Mouse (Mus musculus): ENCODE data around the gene Gid8. TPM values are rescaled to one million over a fixed set of nuclear protein-coding genes. Genes with fewer than 3 reads are reported as not detected.

The Gid8 gene
- polyA plus RNA-seq, 1 experiment from 2014 or later: 53.3 TPM

DNA sequence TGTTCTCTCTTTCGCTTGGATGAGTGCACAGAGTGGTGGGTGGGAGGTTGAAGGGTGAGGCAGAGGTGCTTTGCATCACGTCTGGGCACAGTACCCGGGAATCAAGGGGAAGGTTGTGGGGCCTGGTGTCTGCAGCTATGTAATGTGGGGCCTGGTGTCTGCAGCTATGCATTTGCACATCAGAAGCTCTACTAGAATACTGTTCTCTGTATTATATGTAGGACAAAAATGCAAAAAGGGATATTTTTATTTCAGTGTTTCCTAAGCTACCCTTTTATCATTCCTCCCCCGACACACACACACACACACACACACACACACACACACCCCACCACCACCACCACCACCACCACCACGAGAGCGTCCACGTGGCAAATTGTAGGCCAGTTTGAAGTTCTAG, 25.3 kb downstream of the Gid8 start:
- 90% methylated on average over 7 of the region's 7 CpGs for WGBS
- H3K4me3 ChIP-seq (ENCODE audit: low read depth, low read length): no peak overlapping the region
- H3K9me3 ChIP-seq (ENCODE audit: control insufficient read depth, low read length): no peaks in the 10 kb centered on the region
- H3K9ac ChIP-seq (replicated peaks; ENCODE audit: low read depth, low read length): no peak overlapping the region
- no peak for ATAC-seq (ENCODE audit: low read depth)
- H3K27me3 ChIP-seq (ENCODE audit: control insufficient read depth, insufficient read depth, low read length): no peaks in the 10 kb centered on the region
- no peak overlapping the region for H3K27ac ChIP-seq (ENCODE audit: low read depth, low read length)
- H3K4me1 ChIP-seq (ENCODE audit: control insufficient read depth, insufficient read depth, low read length): no peaks in the 10 kb centered on the region
- no peaks in the 10 kb centered on the region for H3K36me3 ChIP-seq (ENCODE audit: control insufficient read depth, insufficient read depth, low read length)
- H3K4me2 ChIP-seq (ENCODE audit: low read depth, low read length): no peak overlapping the region

DNA sequence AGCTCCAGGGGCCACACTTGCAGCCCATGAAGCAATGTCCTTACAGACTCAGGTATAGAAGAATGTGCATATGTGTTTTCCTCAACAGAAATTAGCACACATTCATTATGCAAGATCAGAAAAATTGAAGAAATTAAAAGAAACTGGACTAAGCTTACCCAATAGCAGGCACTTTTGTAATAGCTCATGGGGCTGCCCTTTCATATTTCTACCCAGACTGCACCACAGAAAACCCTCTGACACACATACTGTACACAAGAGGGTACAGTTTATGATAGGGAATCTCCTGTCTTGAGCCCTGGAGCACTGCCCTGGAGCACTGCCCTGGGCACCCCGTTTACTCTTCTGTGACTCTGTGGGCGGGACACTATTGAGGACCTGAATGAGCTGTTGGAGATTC, 28.1 kb downstream of the Gid8 start:
- no peaks in the 10 kb centered on the region for H3K4me1 ChIP-seq (ENCODE audit: control insufficient read depth, insufficient read depth, low read length)
- WGBS: 78% methylated on average over 2 of the region's 2 CpGs
- H3K9ac ChIP-seq (replicated peaks; ENCODE audit: low read depth, low read length): no peak overlapping the region
- H3K4me3 ChIP-seq (ENCODE audit: low read depth, low read length): no peak overlapping the region
- no peaks in the 10 kb centered on the region for H3K36me3 ChIP-seq (ENCODE audit: control insufficient read depth, insufficient read depth, low read length)
- no peaks in the 10 kb centered on the region for H3K9me3 ChIP-seq (ENCODE audit: control insufficient read depth, low read length)
- no peaks in the 10 kb centered on the region for H3K27me3 ChIP-seq (ENCODE audit: control insufficient read depth, insufficient read depth, low read length)
- no peak overlapping the region for H3K27ac ChIP-seq (ENCODE audit: low read depth, low read length)
- H3K4me2 ChIP-seq (ENCODE audit: low read depth, low read length): no peak overlapping the region
- no peak for ATAC-seq (ENCODE audit: low read depth)

DNA sequence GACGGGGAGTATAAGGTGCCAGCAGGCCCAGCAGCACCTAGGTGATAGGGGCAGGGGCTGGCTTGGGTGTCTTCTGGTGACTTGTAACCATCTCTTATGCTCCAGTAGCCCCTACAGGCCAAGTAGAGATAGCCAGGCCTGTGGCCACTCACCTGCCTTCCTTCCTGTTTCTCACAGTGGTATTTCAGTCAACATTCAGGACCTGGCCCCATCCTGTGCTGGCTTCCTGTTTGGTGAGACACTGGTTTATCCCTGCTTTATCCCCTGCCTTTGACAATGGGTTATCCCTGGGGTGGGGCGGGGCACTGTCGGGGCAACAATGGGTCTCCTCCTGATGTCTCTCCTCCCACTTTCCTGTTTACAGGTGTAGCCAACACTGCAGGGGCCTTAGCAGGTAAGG, 30.4 kb downstream of the Gid8 start:
- Histone ChIP-seq H3K4me2 (ENCODE audit: low read depth, low read length) (no peak overlapping the region), H3K9ac (replicated peaks; ENCODE audit: low read depth, low read length) (no peak overlapping the region), H3K4me3 (ENCODE audit: low read depth, low read length) (no peak overlapping the region), H3K27ac (ENCODE audit: low read depth, low read length) (no peak overlapping the region), H3K4me1 (ENCODE audit: control insufficient read depth, insufficient read depth, low read length) (no peaks in the 10 kb centered on the region), H3K36me3 (ENCODE audit: control insufficient read depth, insufficient read depth, low read length) (no peaks in the 10 kb centered on the region), H3K27me3 (ENCODE audit: control insufficient read depth, insufficient read depth, low read length) (no peaks in the 10 kb centered on the region), H3K9me3 (ENCODE audit: control insufficient read depth, low read length) (no peaks in the 10 kb centered on the region)
- ATAC-seq (ENCODE audit: low read depth): no peak
- 32% methylated on average over 3 of the region's 3 CpGs for WGBS

DNA sequence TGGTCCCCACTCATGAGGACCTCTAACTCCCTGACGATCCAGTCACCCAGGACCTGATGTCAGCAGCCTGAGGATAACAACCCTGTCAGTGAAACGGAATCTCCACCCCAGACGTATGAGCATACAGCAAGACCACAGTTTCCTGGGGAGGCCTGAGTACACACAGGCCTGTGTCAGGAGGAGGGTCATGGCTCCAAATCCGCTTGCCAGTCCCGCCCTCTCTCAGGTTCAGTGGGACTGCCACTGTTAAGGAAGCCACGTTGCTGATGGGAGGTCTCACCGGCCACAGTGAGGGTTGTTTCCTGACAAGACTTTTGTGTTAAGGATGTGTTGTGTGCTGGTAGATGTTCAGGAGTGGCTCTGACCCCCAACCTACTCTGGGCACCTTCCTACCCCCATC, 31.5 kb downstream of the Gid8 start:
- H3K27me3 ChIP-seq (ENCODE audit: control insufficient read depth, insufficient read depth, low read length): no peaks in the 10 kb centered on the region
- H3K4me1 ChIP-seq (ENCODE audit: control insufficient read depth, insufficient read depth, low read length): no peaks in the 10 kb centered on the region
- no peak overlapping the region for H3K27ac ChIP-seq (ENCODE audit: low read depth, low read length)
- H3K9me3 ChIP-seq (ENCODE audit: control insufficient read depth, low read length): no peaks in the 10 kb centered on the region
- H3K9ac ChIP-seq (replicated peaks; ENCODE audit: low read depth, low read length): no peak overlapping the region
- WGBS: 84% methylated on average over 7 of the region's 7 CpGs
- H3K4me3 ChIP-seq (ENCODE audit: low read depth, low read length): no peak overlapping the region
- ATAC-seq (ENCODE audit: low read depth): no peak
- H3K4me2 ChIP-seq (ENCODE audit: low read depth, low read length): no peak overlapping the region
- no peaks in the 10 kb centered on the region for H3K36me3 ChIP-seq (ENCODE audit: control insufficient read depth, insufficient read depth, low read length)

DNA sequence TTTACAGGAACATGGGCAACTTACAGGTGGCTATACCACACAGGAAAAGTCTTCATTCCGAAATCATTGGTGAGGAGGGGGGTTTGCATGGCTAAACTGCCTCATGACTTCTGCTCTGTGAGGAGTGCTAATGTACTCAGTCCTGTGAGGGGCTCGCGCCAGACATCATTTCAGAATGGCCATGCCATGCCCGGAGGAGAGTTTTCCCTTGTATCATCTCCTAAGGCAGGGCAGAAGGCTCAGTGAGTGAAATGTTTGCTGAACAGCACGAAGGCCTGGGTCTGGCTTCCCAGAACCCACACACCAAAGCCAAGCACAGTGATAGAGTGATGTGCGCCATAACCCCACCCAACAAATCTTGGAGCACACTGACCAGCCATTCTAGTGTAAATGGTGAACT, 32.9 kb downstream of the Gid8 start:
- H3K4me3 ChIP-seq (ENCODE audit: low read depth, low read length): no peak overlapping the region
- WGBS: 87% methylated on average over 6 of the region's 6 CpGs
- H3K27ac ChIP-seq (ENCODE audit: low read depth, low read length): no peak overlapping the region
- H3K4me1 ChIP-seq (ENCODE audit: control insufficient read depth, insufficient read depth, low read length): no peaks in the 10 kb centered on the region
- H3K27me3 ChIP-seq (ENCODE audit: control insufficient read depth, insufficient read depth, low read length): no peaks in the 10 kb centered on the region
- H3K9me3 ChIP-seq (ENCODE audit: control insufficient read depth, low read length): no peaks in the 10 kb centered on the region
- no peak for ATAC-seq (ENCODE audit: low read depth)
- H3K36me3 ChIP-seq (ENCODE audit: control insufficient read depth, insufficient read depth, low read length): no peaks in the 10 kb centered on the region
- H3K4me2 ChIP-seq (ENCODE audit: low read depth, low read length): no peak overlapping the region
- H3K9ac ChIP-seq (replicated peaks; ENCODE audit: low read depth, low read length): no peak overlapping the region

DNA sequence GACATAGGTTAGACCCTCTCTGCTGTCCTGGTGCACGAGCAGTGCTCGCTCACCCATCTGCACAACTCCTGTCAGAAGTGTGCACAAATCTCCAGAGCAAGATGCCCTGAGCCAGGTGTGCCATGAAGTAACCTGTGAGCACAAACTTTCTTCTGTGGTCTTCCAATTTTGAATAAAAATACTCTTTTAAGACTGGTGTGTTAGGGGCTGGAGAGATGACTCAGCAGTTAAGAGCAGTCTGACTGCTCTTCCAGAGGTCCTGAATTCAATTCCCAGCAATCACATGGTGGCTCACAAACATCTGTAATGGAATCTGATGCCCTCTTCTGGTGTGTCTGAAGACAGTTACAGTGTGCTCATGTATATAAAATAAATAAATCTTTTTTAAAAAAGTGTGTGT, 33.4 kb downstream of the Gid8 start:
- H3K27ac ChIP-seq (ENCODE audit: low read depth, low read length): no peak overlapping the region
- no peaks in the 10 kb centered on the region for H3K9me3 ChIP-seq (ENCODE audit: control insufficient read depth, low read length)
- no peak for ATAC-seq (ENCODE audit: low read depth)
- H3K36me3 ChIP-seq (ENCODE audit: control insufficient read depth, insufficient read depth, low read length): no peaks in the 10 kb centered on the region
- H3K4me3 ChIP-seq (ENCODE audit: low read depth, low read length): no peak overlapping the region
- no peak overlapping the region for H3K4me2 ChIP-seq (ENCODE audit: low read depth, low read length)
- H3K27me3 ChIP-seq (ENCODE audit: control insufficient read depth, insufficient read depth, low read length): no peaks in the 10 kb centered on the region
- WGBS: 87% methylated on average over 2 of the region's 2 CpGs
- no peak overlapping the region for H3K9ac ChIP-seq (replicated peaks; ENCODE audit: low read depth, low read length)
- H3K4me1 ChIP-seq (ENCODE audit: control insufficient read depth, insufficient read depth, low read length): no peaks in the 10 kb centered on the region

DNA sequence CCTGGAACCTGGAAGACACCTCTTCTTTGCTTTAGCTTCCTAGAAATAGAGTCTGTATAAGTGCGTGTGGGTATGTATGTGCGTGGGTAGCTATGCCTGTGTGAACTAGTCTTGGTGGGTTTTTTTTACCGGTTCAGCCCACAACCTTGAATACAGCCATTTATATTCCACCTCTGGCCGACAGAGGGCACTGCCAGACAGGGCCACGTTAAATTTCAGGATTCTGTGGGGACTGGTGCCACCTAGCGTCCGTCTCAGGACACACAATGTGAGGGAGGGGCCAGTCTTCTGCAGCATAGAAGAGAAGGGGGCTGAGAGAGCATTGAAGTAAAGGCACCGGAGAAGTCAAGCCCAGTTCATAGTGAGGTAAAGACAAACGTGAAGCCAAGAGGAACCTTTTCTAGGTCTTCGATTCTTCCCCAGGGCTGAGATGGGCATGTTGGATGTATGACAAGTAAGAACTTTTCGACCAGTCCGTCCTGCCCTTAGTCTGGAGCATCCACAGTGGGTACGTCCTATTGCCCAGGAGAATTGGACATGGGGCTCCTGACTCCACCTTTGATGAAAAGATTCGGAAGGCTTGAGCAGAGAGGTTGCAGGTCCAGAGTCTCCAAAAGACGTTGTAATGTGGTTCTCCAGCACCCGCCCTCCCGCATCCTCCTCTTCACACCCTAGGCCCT, 35.5 kb downstream of the Gid8 start:
- peak; percentile 63 for ATAC-seq (ENCODE audit: low read depth)
- Histone ChIP-seq H3K27ac (ENCODE audit: low read depth, low read length) (no peak overlapping the region), H3K4me2 (ENCODE audit: low read depth, low read length) (no peak overlapping the region), H3K4me3 (ENCODE audit: low read depth, low read length) (no peak overlapping the region), H3K4me1 (ENCODE audit: control insufficient read depth, insufficient read depth, low read length) (no peaks in the 10 kb centered on the region), H3K9ac (replicated peaks; ENCODE audit: low read depth, low read length) (no peak overlapping the region), H3K27me3 (ENCODE audit: control insufficient read depth, insufficient read depth, low read length) (no peaks in the 10 kb centered on the region), H3K9me3 (ENCODE audit: control insufficient read depth, low read length) (no peaks in the 10 kb centered on the region), H3K36me3 (ENCODE audit: control insufficient read depth, insufficient read depth, low read length) (no peaks in the 10 kb centered on the region)
- 36% methylated on average over 17 of the region's 17 CpGs for WGBS

DNA sequence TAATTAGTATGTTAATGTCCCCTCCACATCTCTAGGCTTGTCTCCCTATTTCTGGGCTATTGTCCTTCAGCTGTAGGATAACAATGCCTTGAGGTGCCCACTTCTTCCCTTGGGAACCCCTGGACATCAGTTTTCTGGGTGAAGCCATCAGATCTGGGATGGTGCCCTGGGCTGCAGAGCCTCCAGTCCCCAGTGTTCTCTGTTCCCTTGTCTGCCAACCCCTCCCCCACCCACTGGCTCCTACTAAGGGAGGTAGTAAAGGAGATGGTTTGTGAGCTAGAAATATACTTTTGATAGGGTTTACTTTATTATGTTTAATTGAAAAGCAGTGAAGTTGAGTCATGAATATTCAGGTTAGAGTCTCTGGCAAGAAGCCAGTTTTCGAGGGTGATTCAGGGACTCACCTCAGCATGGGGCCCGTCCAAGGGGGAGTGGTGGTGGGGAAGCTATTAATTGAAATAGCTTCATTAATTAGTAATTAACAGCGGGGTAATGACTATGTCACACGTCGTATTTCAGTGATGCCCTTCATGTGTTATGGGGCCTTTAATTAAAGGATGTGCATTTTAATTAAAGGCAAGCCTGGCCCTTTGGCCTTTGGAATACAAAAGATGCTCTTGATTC, 36.8 kb downstream of the Gid8 start:
- H3K36me3 ChIP-seq (ENCODE audit: control insufficient read depth, insufficient read depth, low read length): no peaks in the 10 kb centered on the region

DNA sequence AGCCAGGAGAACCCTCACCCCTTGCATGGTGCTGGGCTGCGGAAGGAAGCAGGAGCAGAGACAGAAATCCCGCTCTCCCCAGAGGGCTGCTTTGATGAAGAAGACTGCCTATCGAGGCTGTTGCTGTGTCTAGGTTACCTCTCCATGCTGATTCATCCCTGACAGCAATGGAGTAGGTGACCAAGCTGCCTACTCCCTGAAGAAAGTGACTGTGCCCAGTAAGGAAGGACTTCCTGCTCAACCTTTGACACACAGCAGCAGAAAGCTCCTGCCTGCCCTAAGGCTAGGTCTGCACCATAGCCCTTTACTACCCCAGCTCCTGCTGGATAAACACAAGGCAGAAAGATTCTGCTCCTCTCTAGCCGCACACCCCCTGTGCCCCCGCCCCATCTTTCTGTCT, 39.0 kb downstream of the Gid8 start:
- Histone ChIP-seq H3K27me3 (ENCODE audit: control insufficient read depth, insufficient read depth, low read length) (no peaks in the 10 kb centered on the region), H3K9me3 (ENCODE audit: control insufficient read depth, low read length) (no peaks in the 10 kb centered on the region), H3K4me3 (ENCODE audit: low read depth, low read length) (no peak overlapping the region), H3K4me1 (ENCODE audit: control insufficient read depth, insufficient read depth, low read length) (no peaks in the 10 kb centered on the region), H3K27ac (ENCODE audit: low read depth, low read length) (no peak overlapping the region), H3K9ac (replicated peaks; ENCODE audit: low read depth, low read length) (no peak overlapping the region), H3K36me3 (ENCODE audit: control insufficient read depth, insufficient read depth, low read length) (no peaks in the 10 kb centered on the region), H3K4me2 (ENCODE audit: low read depth, low read length) (no peak overlapping the region)
- ATAC-seq (ENCODE audit: low read depth): no peak
- 66% methylated on average over 5 of the region's 5 CpGs for WGBS

More for the DNA sequence above, 36.8 kb downstream of the Gid8 start:
- no peak overlapping the region for H3K4me3 ChIP-seq (ENCODE audit: low read depth, low read length)
- H3K27me3 ChIP-seq (ENCODE audit: control insufficient read depth, insufficient read depth, low read length): no peaks in the 10 kb centered on the region
- H3K9me3 ChIP-seq (ENCODE audit: control insufficient read depth, low read length): no peaks in the 10 kb centered on the region
- 12% methylated on average over 5 of the region's 5 CpGs for WGBS
- peak; percentile 56 for ATAC-seq (ENCODE audit: low read depth)
- no peaks in the 10 kb centered on the region for H3K4me1 ChIP-seq (ENCODE audit: control insufficient read depth, insufficient read depth, low read length)
- no peak overlapping the region for H3K27ac ChIP-seq (ENCODE audit: low read depth, low read length)
- H3K9ac ChIP-seq (replicated peaks; ENCODE audit: low read depth, low read length): no peak overlapping the region
- no peak overlapping the region for H3K4me2 ChIP-seq (ENCODE audit: low read depth, low read length)

Data from neural tube, embryonic 14.5 days (tissue).